Mouse (Mus musculus): ENCODE data around the gene Bmx. TPM values are rescaled to one million over a fixed set of nuclear protein-coding genes. Genes with fewer than 3 reads are reported as not detected.

The Bmx gene
- polyA plus RNA-seq, 1 experiment, result 0.10 TPM

DNA sequence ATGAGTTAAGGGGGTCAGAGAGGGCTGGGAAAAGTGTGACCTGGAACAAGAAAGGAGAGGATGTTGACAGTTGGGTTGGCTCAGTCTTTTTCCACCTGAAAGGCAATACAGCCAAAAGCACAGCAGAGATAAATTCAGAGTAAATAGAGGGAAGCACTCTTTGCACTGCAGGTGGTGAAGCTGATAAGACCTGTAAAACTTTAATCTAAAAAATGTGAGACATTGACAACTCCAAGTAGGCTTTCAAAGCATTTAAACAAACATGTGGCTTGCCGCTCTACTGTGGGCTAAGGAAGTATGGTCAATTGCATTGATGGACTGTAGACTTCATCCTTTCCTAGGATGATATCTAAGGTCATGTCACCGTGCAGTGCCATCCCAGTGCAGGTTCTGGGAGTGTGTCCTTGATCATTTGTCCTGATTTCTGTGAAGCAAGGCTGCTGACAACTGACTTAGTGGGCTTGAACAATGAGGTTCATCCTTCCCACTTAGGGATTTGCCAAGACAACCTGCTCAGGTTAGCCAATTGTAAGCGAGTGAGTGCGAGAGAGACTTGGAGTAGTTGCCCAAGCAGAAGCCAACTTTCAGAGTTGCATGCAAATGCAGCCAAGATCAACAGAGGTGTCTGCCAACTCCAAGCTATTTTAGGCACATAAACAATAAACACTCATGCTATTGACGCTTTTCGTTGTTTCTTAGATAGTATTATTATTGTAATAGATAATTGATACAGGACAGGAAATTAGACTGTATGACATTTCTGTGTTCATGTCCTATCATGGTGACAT is 112.3 kb downstream of the Bmx start:
- Histone ChIP-seq H3K27me3 (ENCODE audit: control insufficient read depth, insufficient read depth, low read length) (no peaks in the 10 kb centered on the region), H3K27ac (ENCODE audit: control insufficient read depth, insufficient read depth, low read depth, low read length) (no peak overlapping the region), H3K36me3 (ENCODE audit: control insufficient read depth, insufficient read depth, low read length) (no peaks in the 10 kb centered on the region), H3K4me1 (ENCODE audit: control insufficient read depth, insufficient read depth, low read length) (no peaks in the 10 kb centered on the region), H3K4me3 (ENCODE audit: control insufficient read depth, low read depth, low read length) (no peak overlapping the region)
- TF ChIP-seq POLR2A (IDR thresholded peaks at IDR 0.05; ENCODE audit: control insufficient read depth, low read depth, low read length) (no peak), CTCF (IDR thresholded peaks at IDR 0.05; ENCODE audit: control insufficient read depth, insufficient read depth, insufficient replicate concordance, low read depth, low read length) (no peak)

Other genes starting within 250 kb of the Bmx start
- 2.2 and 2.8 TPM in 2 replicates for gene Car5b, start 230.2 kb downstream of the Bmx start, polyA plus RNA-seq (2012; rRNA removed)
- gene Siah1b, start 181.7 kb downstream of the Bmx start, polyA plus RNA-seq (2012; rRNA removed), result 6.0 and 6.5 TPM in 2 replicates
- gene Cltrn, start 169.4 kb downstream of the Bmx start, polyA plus RNA-seq (2012; rRNA removed), result not detected in 2 replicates
- gene Ace2, start 118.9 kb downstream of the Bmx start, polyA plus RNA-seq (2012; rRNA removed), result 0.10 and 0.19 TPM in 2 replicates
- gene Pir, start 11.2 kb upstream of the Bmx start, polyA plus RNA-seq (2012; rRNA removed), result 0.38 and 0.52 TPM in 2 replicates
- gene Vegfd, start 115.2 kb upstream of the Bmx start, polyA plus RNA-seq (2012; rRNA removed), result 1.1 and 1.4 TPM in 2 replicates
- 6.9 and 8.0 TPM in 2 replicates for gene Piga, start 161.6 kb upstream of the Bmx start, polyA plus RNA-seq (2012; rRNA removed)
- gene Asb11, start 178.8 kb upstream of the Bmx start, polyA plus RNA-seq (2012; rRNA removed), result 0.22 and 2.1 TPM in 2 replicates
- gene Asb9, start 248.1 kb upstream of the Bmx start, polyA plus RNA-seq (2012; rRNA removed), result 137 and 148 TPM in 2 replicates